ENCODE assay signal across 8 mouse cellular contexts in the genomic region with DNA sequence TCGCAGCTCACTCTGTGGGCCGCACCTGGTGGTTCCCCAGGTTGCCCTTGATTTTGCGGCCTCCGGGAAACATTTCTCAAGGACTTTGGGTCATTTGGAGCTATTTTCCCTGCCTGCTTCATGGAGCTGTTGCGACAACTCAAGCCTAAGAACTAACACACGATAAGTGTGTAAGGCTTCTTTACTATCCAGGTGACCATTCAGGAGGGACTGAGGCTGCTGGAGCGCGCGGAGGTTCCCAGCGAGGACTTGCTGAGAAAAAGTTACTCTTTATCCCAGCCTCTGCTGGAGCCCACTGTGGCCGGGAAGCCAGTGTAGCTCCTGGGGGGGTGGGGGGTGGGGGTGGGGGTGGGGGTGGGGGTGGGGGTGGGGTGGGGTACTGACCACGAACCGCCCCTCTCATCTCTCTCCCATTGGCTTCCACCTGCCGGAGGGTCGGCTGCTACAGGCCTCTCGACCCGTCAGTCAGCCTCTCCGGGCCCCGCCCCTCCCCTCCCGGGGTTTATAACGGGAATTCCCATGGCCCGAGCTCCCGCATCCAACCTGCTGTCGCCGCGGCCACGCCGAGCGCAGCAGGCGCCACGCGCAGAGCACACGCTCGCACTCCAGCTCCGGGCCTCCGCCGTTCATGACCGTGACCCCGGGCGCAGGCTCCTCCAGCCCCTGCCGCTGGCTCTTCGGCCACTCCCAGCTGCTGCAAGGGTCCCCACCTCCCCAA. TPM values are rescaled to one million over a fixed set of nuclear protein-coding genes. Genes with fewer than 3 reads are reported as not detected.
A peak's percentile ranks its signal among the peaks of the same experiment; 100 is the strongest.
DNase-seq lines count a peak whose midpoint lies in the region; ATAC-seq lines count a peak whose summit lies in the region.

A gene (plus strand): TSS at position 532 of the 718 bp plus-strand sequence.

- peaks cover 31% of the 10 kb centered on the region for H3K4me1 ChIP-seq in hindbrain, embryonic 12.5 days
- peaks cover 11% of the 10 kb centered on the region for H3K4me1 ChIP-seq in midbrain, embryonic 11.5 days (ENCODE audit: control insufficient read depth, insufficient read depth, low read length)
- peaks cover 11% of the 10 kb centered on the region; the same call in 1 of the 2 replicates for H3K4me1 ChIP-seq in stomach, embryonic 16.5 days (ENCODE audit: control insufficient read depth, insufficient read depth, low read length)

- WGBS in hindbrain, embryonic 12.5 days, result 4% methylated on average over 36 of the region's 42 CpGs
- WGBS in midbrain, embryonic 11.5 days, result 4% methylated on average over 37 of the region's 42 CpGs
- 6% methylated on average over 41 of the region's 42 CpGs for WGBS in stomach, embryonic 16.5 days

- DNase-seq in adrenal gland, adult (ENCODE audit: inconsistent age in 2 of 2, low spot score in 1 of 2), result peak; percentile 92 to 96
- peak; percentile 53 for DNase-seq in cerebellum, adult 9-10 months
- peak in 1 of 2 experiments; percentile 72 for DNase-seq in frontal cortex, adult 2 months (ENCODE audit: extremely low spot score in 1 of 2, low spot score in 1 of 2)
- peak; percentile 36 to 39 for DNase-seq in left cerebral cortex, adult 18-20 months (ENCODE audit: low spot score in 2 of 2)
- peak; percentile 98 for DNase-seq in midbrain, embryonic 11.5 days (ENCODE audit: low spot score, missing footprints)

- H3K36me3 ChIP-seq in hindbrain, embryonic 12.5 days, result no peaks in the 10 kb centered on the region
- H3K36me3 ChIP-seq in midbrain, embryonic 11.5 days (ENCODE audit: control insufficient read depth, insufficient read depth, low read length), result no peaks in the 10 kb centered on the region
- no peaks in the 10 kb centered on the region for H3K36me3 ChIP-seq in stomach, embryonic 16.5 days (ENCODE audit: control insufficient read depth, insufficient read depth, low read length)

- H3K4me3 ChIP-seq in hindbrain, embryonic 12.5 days, result peak within 1 kb of the TSS; percentile 77
- peak within 1 kb of the TSS; percentile 77 for H3K4me3 ChIP-seq in midbrain, embryonic 11.5 days (ENCODE audit: low read depth, low read length)
- peak within 1 kb of the TSS; percentile 57 for H3K4me3 ChIP-seq in stomach, embryonic 16.5 days (replicated peaks; ENCODE audit: low read length)

- H3K27ac ChIP-seq in hindbrain, embryonic 12.5 days, result no peak within 1 kb of the TSS
- no peak within 1 kb of the TSS for H3K27ac ChIP-seq in midbrain, embryonic 11.5 days (ENCODE audit: low read depth, low read length)
- H3K27ac ChIP-seq in stomach, embryonic 16.5 days (ENCODE audit: low read length), result no peak within 1 kb of the TSS; the same call in 1 of the 2 replicates

- H3K9me3 ChIP-seq in hindbrain, embryonic 12.5 days (replicated peaks), result no peaks in the 10 kb centered on the region
- H3K9me3 ChIP-seq in midbrain, embryonic 11.5 days (ENCODE audit: control insufficient read depth, low read length), result no peaks in the 10 kb centered on the region
- no peaks in the 10 kb centered on the region for H3K9me3 ChIP-seq in stomach, embryonic 16.5 days (replicated peaks; ENCODE audit: control insufficient read depth, low read length)

- peak within 1 kb of the TSS; percentile 76 for H3K9ac ChIP-seq in hindbrain, embryonic 12.5 days
- H3K9ac ChIP-seq in midbrain, embryonic 11.5 days (ENCODE audit: low read length), result peak within 1 kb of the TSS; percentile 78
- H3K9ac ChIP-seq in stomach, embryonic 16.5 days (ENCODE audit: low read length), result peak within 1 kb of the TSS; percentile 71

- peaks cover 24% of the 10 kb centered on the region for H3K27me3 ChIP-seq in hindbrain, embryonic 12.5 days
- H3K27me3 ChIP-seq in midbrain, embryonic 11.5 days (ENCODE audit: control insufficient read depth, insufficient read depth, low read length), result peaks cover 2% of the 10 kb centered on the region; the same call in 1 of the 2 replicates
- H3K27me3 ChIP-seq in stomach, embryonic 16.5 days (ENCODE audit: control insufficient read depth, insufficient read depth, low read length), result peaks cover 12% of the 10 kb centered on the region

- ATAC-seq in hindbrain, embryonic 12.5 days (ENCODE audit: low FRiP score), result peak; percentile 92
- peak; percentile 94 for ATAC-seq in midbrain, embryonic 11.5 days (ENCODE audit: low FRiP score)
- peak; percentile 81 for ATAC-seq in stomach, embryonic 16.5 days (ENCODE audit: insufficient read depth, low FRiP score)
- no peak for ATAC-seq in CD4-positive, CD25-positive, alpha-beta regulatory T cell, adult 4 months

- peak within 1 kb of the TSS; percentile 86 for H3K4me2 ChIP-seq in hindbrain, embryonic 12.5 days (replicated peaks)
- H3K4me2 ChIP-seq in midbrain, embryonic 11.5 days, result peak within 1 kb of the TSS; percentile 95
- peak within 1 kb of the TSS; percentile 82 for H3K4me2 ChIP-seq in stomach, embryonic 16.5 days (ENCODE audit: low read depth, low read length)

RNA-seq across cellular contexts. Expression of the gene that starts here (rescaled TPM):
- polyA plus RNA-seq in frontal cortex, adult 2 months (2012; rRNA removed), result 24.3 and 26.2 TPM in 2 replicates
- polyA plus RNA-seq in hindbrain, embryonic 12.5 days (2016; fragmentation: Nextera tagmentation; extraction: Ambion mirVana), result 19.4 and 22.6 TPM in 2 replicates
- 10 to 100 TPM in 1 of 2 experiments, 1 to 10 TPM in 1; 7.4 to 10.4 TPM for total RNA-seq in left cerebral cortex, adult 18-20 months (2021)
- 17.3 and 19.0 TPM in 2 replicates for polyA plus RNA-seq in midbrain, embryonic 11.5 days (2014; fragmentation: Nextera tagmentation; extraction: Ambion mirVana)
- polyA plus RNA-seq in stomach, embryonic 16.5 days (2015; fragmentation: Nextera tagmentation; extraction: Ambion mirVana), result 6.9 and 7.9 TPM in 2 replicates
- under 1 TPM; 0.51 to 0.61 TPM for polyA plus RNA-seq in CD4-positive, CD25-positive, alpha-beta regulatory T cell, adult 4 months (2017; shearing (Covaris generic))
